Mouse (Mus musculus) heart, embryonic 16.5 days (tissue): ENCODE measurements around the gene Tmem203. TPM values are rescaled to one million over a fixed set of nuclear protein-coding genes. Genes with fewer than 3 reads are reported as not detected.

Experiments used
- ATAC-seq: fragments of 200-750 bp; cut with Nextera tagmentation; replicated peaks from 2 replicates; pipeline ENCODE4 v1.8.0; 2017; ENCODE audit warnings: moderate number of reproducible peaks; ENCODE audit not compliant: insufficient read depth, low FRiP score; ENCODE audit errors: extremely low read depth
- H3K27ac ChIP-seq: fragments of 300-500 bp; sonication (generic); 2 replicates; pipeline ENCODE4 v1.5.1; 2014; ENCODE audit warnings: mild to moderate bottlenecking, low read length, control low read depth, moderate library complexity
- H3K27me3 ChIP-seq: fragments of 300-500 bp; sonication (generic); 2 replicates; pipeline ENCODE4 v1.6.1; 2014; ENCODE audit warnings: low read length, mixed read lengths; ENCODE audit not compliant: control insufficient read depth, insufficient read depth
- H3K36me3 ChIP-seq: fragments of 300-500 bp; sonication (generic); 2 replicates; pipeline ENCODE4 v1.6.1; 2014; ENCODE audit not compliant: control insufficient read depth, insufficient read depth
- H3K4me1 ChIP-seq: fragments of 300-500 bp; sonication (generic); 2 replicates; pipeline ENCODE4 v1.6.1; 2014; ENCODE audit warnings: low read length, mixed read lengths; ENCODE audit not compliant: control insufficient read depth, insufficient read depth
- H3K4me2 ChIP-seq: fragments of 300-500 bp; sonication (generic); 2 replicates; pipeline ENCODE4 v1.6.1; 2014; ENCODE audit warnings: low read depth, mild to moderate bottlenecking, control low read depth, low read length
- H3K4me3 ChIP-seq: fragments of 300-500 bp; sonication (generic); 2 replicates; pipeline ENCODE4 v1.5.1; 2014; ENCODE audit warnings: mild to moderate bottlenecking, control low read depth, low read length
- H3K9ac ChIP-seq: fragments of 300-500 bp; sonication (generic); 2 replicates; pipeline ENCODE4 v1.6.1; 2014; ENCODE audit warnings: low read length, control low read depth
- H3K9me3 ChIP-seq: fragments of 300-500 bp; sonication (generic); replicated peaks from 2 replicates; pipeline ENCODE4 v1.6.1; 2016; ENCODE audit warnings: low read length; ENCODE audit not compliant: control insufficient read depth
- WGBS: fragments of 180-500 bp; shearing (Covaris S2); extraction: QIAGEN DNeasy Blood & Tissue Kit; methylation state at CpG from one replicate; pipeline ENCODE4 v1.1.7; 2014; 5-methylcytosine and 5-hydroxymethylcytosine counted together
- polyA plus RNA-seq: library from polyadenylated mRNA; unstranded; fragments of >200 nt; fragmentation: Nextera tagmentation; extraction: Ambion mirVana; gene quantifications from 2 replicates; pipeline ENCODE4 v1.2.1, GENCODE M21; 2015

Gene Tmem203
- polyA plus RNA-seq, 1 experiment from 2014 or later: 15.1 TPM

DNA sequence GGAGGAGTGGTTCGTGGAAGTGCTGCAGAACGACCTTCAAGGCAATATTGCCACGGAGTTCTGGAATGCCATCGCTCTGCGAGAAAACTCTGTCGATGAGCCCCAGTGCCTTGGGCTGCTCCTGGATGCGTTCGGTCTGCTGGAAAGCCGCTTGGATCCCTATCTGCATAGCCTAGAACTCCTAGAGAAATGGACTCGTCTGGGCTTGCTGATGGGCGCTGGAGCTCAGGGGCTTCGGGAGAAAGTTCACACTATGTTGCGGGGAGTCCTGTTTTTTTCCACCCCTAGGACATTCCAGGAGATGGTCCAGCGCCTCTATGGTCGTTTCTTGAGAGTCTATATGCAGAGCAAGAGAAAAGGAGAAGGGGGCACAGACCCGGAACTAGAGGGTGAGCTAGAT lies 17.8 kb downstream of the Tmem203 start:
- WGBS: 32% methylated on average over 16 of the region's 16 CpGs
- H3K4me3 ChIP-seq: peak overlapping the region; percentile 78
- peak overlapping the region; percentile 82 for H3K9ac ChIP-seq
- peaks cover 40% of the 10 kb centered on the region for H3K36me3 ChIP-seq
- peaks cover 17% of the 10 kb centered on the region for H3K4me1 ChIP-seq
- peak overlapping the region; percentile 96 for H3K4me2 ChIP-seq
- H3K27ac ChIP-seq: peak overlapping the region; percentile 65
- H3K27me3 ChIP-seq: no peaks in the 10 kb centered on the region
- ATAC-seq: no peak
- H3K9me3 ChIP-seq: no peaks in the 10 kb centered on the region

DNA sequence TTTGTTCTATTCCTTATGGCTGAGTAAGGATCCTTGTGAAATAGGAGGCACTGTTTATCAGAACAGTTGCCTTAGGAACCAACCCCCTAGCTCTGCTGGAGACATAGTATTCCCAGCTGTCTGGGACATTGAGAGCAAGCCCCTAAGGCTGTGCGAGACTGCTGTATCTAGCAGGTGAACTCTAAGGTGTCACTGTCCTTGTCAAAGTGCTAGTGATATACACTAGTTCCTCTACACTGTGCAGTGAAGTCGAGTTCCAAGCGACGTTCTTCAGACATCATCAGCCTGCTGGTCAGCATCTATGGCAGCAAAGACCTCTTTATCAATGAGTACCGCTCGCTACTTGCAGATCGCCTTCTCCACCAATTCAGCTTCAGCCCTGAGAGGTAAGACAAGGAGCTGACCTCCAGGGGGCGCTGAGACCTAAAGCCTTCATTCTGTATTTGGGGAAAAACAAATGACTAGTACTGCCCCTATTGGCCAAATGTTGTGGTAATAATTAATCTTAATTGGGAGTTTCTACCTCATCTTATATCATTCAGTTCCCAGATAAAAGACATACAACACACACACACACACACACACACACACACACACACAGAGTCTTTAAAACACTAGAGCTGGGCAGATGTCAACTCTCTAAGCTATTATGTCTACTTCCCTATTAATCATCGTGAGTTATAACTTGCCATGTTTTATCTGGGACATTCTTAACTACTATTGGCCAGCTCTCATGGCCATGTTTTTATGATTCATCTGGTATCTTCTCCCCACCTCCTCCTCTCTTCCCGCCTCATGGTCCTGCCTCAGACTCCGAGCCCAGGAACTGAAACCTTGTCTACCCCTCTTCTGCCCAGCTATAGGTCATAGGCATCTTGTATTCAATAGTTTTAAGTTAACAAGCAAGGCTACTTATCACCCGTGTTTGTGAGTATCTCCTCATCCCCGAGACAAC lies 24.0 kb downstream of the Tmem203 start:
- H3K27ac ChIP-seq: no peak overlapping the region
- H3K9me3 ChIP-seq: no peaks in the 10 kb centered on the region
- H3K27me3 ChIP-seq: no peaks in the 10 kb centered on the region
- ATAC-seq: peak; percentile 58; the same call in 1 of the 2 replicates
- WGBS: 60% methylated on average over 13 of the region's 13 CpGs
- H3K4me2 ChIP-seq: no peak overlapping the region
- H3K36me3 ChIP-seq: peaks cover 72% of the 10 kb centered on the region
- H3K4me1 ChIP-seq: no peaks in the 10 kb centered on the region
- no peak overlapping the region for H3K4me3 ChIP-seq
- H3K9ac ChIP-seq: no peak overlapping the region

DNA sequence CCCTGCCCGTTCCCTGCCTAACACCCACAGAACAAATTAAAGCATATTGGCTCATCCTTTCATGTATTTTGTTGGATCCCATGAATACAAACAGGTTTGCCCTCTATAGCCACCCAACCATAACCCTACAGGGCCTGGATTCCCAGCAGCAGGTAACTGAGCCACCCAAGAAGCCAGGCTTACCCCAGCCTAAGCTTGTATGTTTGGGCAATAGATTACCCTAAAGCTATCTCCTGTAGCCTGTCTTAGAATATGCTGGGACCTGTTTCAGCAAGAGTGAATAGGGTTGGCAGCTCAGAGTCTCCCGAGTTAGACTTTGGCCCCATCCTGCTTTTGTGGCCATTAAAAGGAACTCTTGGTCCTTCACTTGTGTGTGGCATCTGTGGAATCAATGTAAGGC lies 30.3 kb downstream of the Tmem203 start:
- 86% methylated on average over 2 of the region's 2 CpGs for WGBS
- Histone ChIP-seq H3K36me3 (peaks cover 41% of the 10 kb centered on the region), H3K9me3 (no peaks in the 10 kb centered on the region), H3K27me3 (peaks cover 29% of the 10 kb centered on the region), H3K9ac (no peak overlapping the region), H3K4me1 (peaks cover 8% of the 10 kb centered on the region; the same call in 1 of the 2 replicates), H3K4me2 (no peak overlapping the region), H3K4me3 (no peak overlapping the region), H3K27ac (no peak overlapping the region)
- no peak for ATAC-seq

DNA sequence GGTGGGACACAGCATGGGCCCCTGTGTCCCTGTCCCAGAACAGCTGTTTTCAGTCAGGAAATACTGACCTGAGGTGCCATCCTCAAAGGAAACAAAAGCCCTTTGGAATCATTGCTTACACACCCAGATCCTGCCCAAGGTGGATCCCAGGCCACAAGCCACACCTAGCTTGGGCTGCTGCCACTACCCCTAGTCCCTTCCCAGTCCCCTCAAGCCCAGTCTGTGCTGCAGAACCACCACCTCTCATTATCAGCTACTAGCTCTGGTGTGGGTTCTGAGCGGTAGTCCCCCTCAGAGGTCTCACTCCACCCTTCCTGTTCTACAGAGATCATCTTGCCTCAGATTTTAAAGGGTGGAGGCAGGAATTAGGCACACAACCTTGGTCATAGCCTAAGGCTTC lies 31.1 kb downstream of the Tmem203 start:
- ATAC-seq: no peak

GRCm38 (mm10) chr2:25286837-25287636 lies 31.8 kb downstream of the Tmem203 start:
- Histone ChIP-seq H3K4me1 (peaks cover 11% of the 10 kb centered on the region), H3K27me3 (peaks cover 44% of the 10 kb centered on the region), H3K9ac (no peak overlapping the region), H3K27ac (no peak overlapping the region), H3K36me3 (peaks cover 30% of the 10 kb centered on the region), H3K4me3 (no peak overlapping the region), H3K9me3 (no peaks in the 10 kb centered on the region), H3K4me2 (no peak overlapping the region)
- 0 out of 2 replicates have a peak, but pooled peaks have one; percentile 28 for ATAC-seq
- 36% methylated on average over 7 of the region's 7 CpGs for WGBS

More for the DNA sequence above, 31.1 kb downstream of the Tmem203 start:
- no peak overlapping the region; the same call in 1 of the 2 replicates for H3K27ac ChIP-seq
- no peak overlapping the region for H3K4me2 ChIP-seq
- H3K9ac ChIP-seq: no peak overlapping the region
- H3K4me1 ChIP-seq: peaks cover 11% of the 10 kb centered on the region; the same call in 1 of the 2 replicates
- H3K9me3 ChIP-seq: no peaks in the 10 kb centered on the region
- H3K4me3 ChIP-seq: no peak overlapping the region
- peaks cover 33% of the 10 kb centered on the region for H3K36me3 ChIP-seq
- H3K27me3 ChIP-seq: peaks cover 36% of the 10 kb centered on the region
- WGBS: 71% methylated on average over 1 of the region's 1 CpGs

DNA sequence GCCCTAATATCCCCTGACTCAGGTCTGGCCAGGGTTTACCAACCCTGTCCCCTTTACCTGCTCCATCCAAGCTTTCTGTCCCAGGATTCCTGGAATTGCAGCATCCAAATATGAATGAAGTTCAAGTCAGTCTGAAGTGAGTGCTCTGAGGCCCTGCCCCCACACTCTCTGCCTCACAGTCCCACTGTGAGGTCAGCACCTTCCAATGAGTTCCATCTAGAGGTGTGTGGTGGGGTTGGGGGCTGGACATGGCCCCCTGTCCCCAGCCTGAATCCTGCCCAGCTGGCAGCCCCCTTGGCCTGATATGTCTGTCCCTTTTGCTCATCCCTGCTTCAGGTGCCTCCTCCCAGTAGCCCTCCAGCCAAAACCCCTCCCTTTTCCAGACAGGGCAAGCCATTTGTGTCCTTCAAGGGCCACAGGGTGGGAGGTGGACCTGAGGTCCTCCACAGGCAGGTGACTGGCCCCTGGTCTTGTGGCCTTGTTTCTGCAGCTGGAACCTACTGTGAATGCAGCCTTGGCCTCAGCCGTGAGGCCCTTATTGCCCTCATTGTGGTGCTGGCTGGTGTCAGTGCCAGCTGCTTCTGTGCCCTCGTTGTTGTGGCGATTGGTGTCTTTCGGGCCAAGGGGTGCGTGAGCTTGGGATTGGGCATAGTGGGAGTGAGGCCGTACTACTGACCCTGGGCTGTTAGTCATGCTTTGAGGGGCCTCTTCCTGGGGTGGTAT lies 32.8 kb downstream of the Tmem203 start, which contains the start of gene Tmem210:
TSS of gene Tmem210 (plus strand) at position 219 of the 723 bp plus-strand sequence.
- Histone ChIP-seq H3K4me2 (no peak within 1 kb of the TSS), H3K4me3 (no peak within 1 kb of the TSS), H3K4me1 (peaks cover 13% of the 10 kb centered on the region), H3K9me3 (no peaks in the 10 kb centered on the region), H3K27ac (no peak within 1 kb of the TSS), H3K36me3 (peaks cover 22% of the 10 kb centered on the region), H3K27me3 (peaks cover 54% of the 10 kb centered on the region), H3K9ac (no peak within 1 kb of the TSS)
- no peak for ATAC-seq
- WGBS: 80% methylated on average over 6 of the region's 6 CpGs

GRCm38 (mm10) chr2:25288734-25289345 lies 33.6 kb downstream of the Tmem203 start:
- H3K27me3 ChIP-seq: peaks cover 61% of the 10 kb centered on the region

DNA sequence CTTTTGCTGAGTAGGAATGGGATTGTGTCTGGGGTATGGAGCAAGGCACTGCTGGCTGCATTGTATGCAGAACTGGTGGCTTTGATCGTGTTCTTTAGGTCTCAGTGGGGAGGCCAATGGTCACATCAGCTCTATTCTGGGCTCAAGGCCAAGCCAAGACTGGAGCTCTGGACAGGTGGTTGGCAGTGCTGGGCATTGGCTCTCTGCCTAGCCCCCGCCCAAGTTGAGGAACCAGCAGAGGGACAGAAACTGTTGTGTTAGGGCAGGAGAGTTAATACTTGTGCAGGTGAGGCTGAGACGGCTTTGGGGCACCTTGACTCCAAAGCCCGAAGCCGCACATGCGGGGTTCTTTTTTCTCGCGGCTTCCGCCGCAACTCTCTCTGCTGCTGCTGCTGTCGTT lies 34.4 kb downstream of the Tmem203 start, which contains the start of gene Lrrc26:
TSS of gene Lrrc26 (plus strand) at position 265 of the 400 bp plus-strand sequence.
- Histone ChIP-seq H3K4me2 (peak within 1 kb of the TSS; percentile 49), H3K27ac (no peak within 1 kb of the TSS), H3K4me1 (peaks cover 13% of the 10 kb centered on the region), H3K36me3 (peaks cover 12% of the 10 kb centered on the region), H3K9ac (no peak within 1 kb of the TSS), H3K27me3 (peaks cover 68% of the 10 kb centered on the region), H3K9me3 (no peaks in the 10 kb centered on the region), H3K4me3 (peak within 1 kb of the TSS; percentile 41)
- peak; percentile 41 for ATAC-seq
- WGBS: 6% methylated on average over 11 of the region's 11 CpGs

More at GRCm38 (mm10) chr2:25288734-25289345, 33.6 kb downstream of the Tmem203 start:
- Histone ChIP-seq H3K4me1 (peaks cover 13% of the 10 kb centered on the region), H3K4me2 (no peak overlapping the region), H3K36me3 (peaks cover 17% of the 10 kb centered on the region), H3K9me3 (no peaks in the 10 kb centered on the region), H3K27ac (no peak overlapping the region), H3K4me3 (no peak overlapping the region), H3K9ac (no peak overlapping the region)
- 78% methylated on average over 7 of the region's 7 CpGs for WGBS
- no peak for ATAC-seq
